Mouse (Mus musculus) cerebellum, postnatal 4 days (tissue): ENCODE results near the gene Ece1.

Experiments
- DNase-seq, 2 experiments: peaks; one replicate each; pipeline ENCODE4 v3.0.0; 2022; ENCODE audit warnings: low spot score in 2 of 2, mixed read lengths in 1 of 2

The Ece1 gene

GRCm38 (mm10) chr4:137882663-137883062 lies 20.6 kb downstream of the Ece1 start:
- DNase-seq, result no peak

GRCm38 (mm10) chr4:137883513-137884150 lies 21.6 kb downstream of the Ece1 start:
- DNase-seq, result no peak

GRCm38 (mm10) chr4:137887337-137887992 lies 25.4 kb downstream of the Ece1 start:
- DNase-seq, result no peak

- DNase-seq, result no peak
Observed at GRCm38 (mm10) chr4:137887993-137888388, 26.0 kb downstream of the Ece1 start.

GRCm38 (mm10) chr4:137890596-137890995 lies 28.6 kb downstream of the Ece1 start:
- DNase-seq, result no peak

- DNase-seq, result peak in 1 of 2 experiments; percentile 28
Observed at GRCm38 (mm10) chr4:137891553-137892145, 29.6 kb downstream of the Ece1 start.

GRCm38 (mm10) chr4:137892713-137893242 lies 30.7 kb downstream of the Ece1 start:
- peak in 1 of 2 experiments; percentile 17 for DNase-seq

GRCm38 (mm10) chr4:137896612-137897297 lies 34.7 kb downstream of the Ece1 start:
- DNase-seq, result peak in 1 of 2 experiments; percentile 20

GRCm38 (mm10) chr4:137897298-137897612 lies 35.2 kb downstream of the Ece1 start:
- peak; percentile 43 to 67 for DNase-seq

- DNase-seq, result no peak
Observed at GRCm38 (mm10) chr4:137898490-137898889, 36.5 kb downstream of the Ece1 start.

- no peak for DNase-seq
Observed at GRCm38 (mm10) chr4:137902268-137902667, 40.2 kb downstream of the Ece1 start.

- DNase-seq, result no peak
Observed at GRCm38 (mm10) chr4:137902873-137903272, 40.8 kb downstream of the Ece1 start.

GRCm38 (mm10) chr4:137904956-137905551 lies 43.0 kb downstream of the Ece1 start:
- DNase-seq, result no peak

- DNase-seq, result no peak
Observed at GRCm38 (mm10) chr4:137907979-137908378, 45.9 kb downstream of the Ece1 start.

- no peak for DNase-seq
Observed at GRCm38 (mm10) chr4:137908489-137908888, 46.5 kb downstream of the Ece1 start.

- DNase-seq, result no peak
Observed at GRCm38 (mm10) chr4:137908915-137909314, 46.9 kb downstream of the Ece1 start.

GRCm38 (mm10) chr4:137909471-137909870 lies 47.4 kb downstream of the Ece1 start:
- no peak for DNase-seq

- DNase-seq, result peak in 1 of 2 experiments; percentile 53
Observed at GRCm38 (mm10) chr4:137910382-137911009, 48.5 kb downstream of the Ece1 start.

GRCm38 (mm10) chr4:137911657-137912056 lies 49.6 kb downstream of the Ece1 start:
- DNase-seq, result no peak

- no peak for DNase-seq
Observed at GRCm38 (mm10) chr4:137912768-137913305, 50.8 kb downstream of the Ece1 start.
